Mouse (Mus musculus): ENCODE results near the gene Limd1. TPM values are rescaled to one million over a fixed set of nuclear protein-coding genes. Genes with fewer than 3 reads are reported as not detected.

Limd1 gene
- total RNA-seq, 4 experiments from 2014 or later, result 6.7 to 9.6 (median 7.6) TPM

Other genes starting within 250 kb of the Limd1 start
- 10 to 100 TPM; 27.9 to 32.5 (median 31.2) TPM for gene Tmem158, start 217.9 kb upstream of the Limd1 start, total RNA-seq (2022)
- gene Lars2, start 111.8 kb upstream of the Limd1 start, total RNA-seq (2022), result 1,000 to 10,000 TPM in 1 of 4 experiments, 100 to 1,000 TPM in 1, 10 to 100 TPM in 2; 42.2 to 1,241 (median 109) TPM
- 10 to 100 TPM; 54.6 to 69.3 (median 62.3) TPM for gene Sacm1l, start 51.1 kb downstream of the Limd1 start, total RNA-seq (2022)
- under 1 TPM; 0.37 to 0.54 (median 0.40) TPM for gene Slc6a20b, start 153.9 kb downstream of the Limd1 start, total RNA-seq (2022)
- under 1 TPM; 0.08 to 0.23 (median 0.18) TPM for gene Ccr9, start 199.7 kb downstream of the Limd1 start, total RNA-seq (2022)
- 10 to 100 TPM; 15.8 to 21.6 (median 18.3) TPM for gene Slc6a20a, start 200.2 kb downstream of the Limd1 start, total RNA-seq (2022)
- gene Lztfl1, start 239.0 kb downstream of the Limd1 start, total RNA-seq (2022), result 10 to 100 TPM; 63.4 to 78.6 (median 74.5) TPM

Data from layer of hippocampus, adult 8-10 months (tissue).